Mouse (Mus musculus) urinary bladder, postnatal 36 days (tissue): ENCODE results near the gene Atf6.
A peak's percentile ranks its signal among the peaks of the same experiment; 100 is the strongest.

Source experiments
- DNase-seq, 2 experiments: peaks; one replicate each; pipeline ENCODE4 v3.0.0; 2022; ENCODE audit warnings: low spot score in 2 of 2, mixed read lengths in 1 of 2

Gene Atf6

GRCm38 (mm10) chr1:170704911-170705594, 162.5 kb downstream of the Atf6 start:
- DNase-seq: no peak

DNA sequence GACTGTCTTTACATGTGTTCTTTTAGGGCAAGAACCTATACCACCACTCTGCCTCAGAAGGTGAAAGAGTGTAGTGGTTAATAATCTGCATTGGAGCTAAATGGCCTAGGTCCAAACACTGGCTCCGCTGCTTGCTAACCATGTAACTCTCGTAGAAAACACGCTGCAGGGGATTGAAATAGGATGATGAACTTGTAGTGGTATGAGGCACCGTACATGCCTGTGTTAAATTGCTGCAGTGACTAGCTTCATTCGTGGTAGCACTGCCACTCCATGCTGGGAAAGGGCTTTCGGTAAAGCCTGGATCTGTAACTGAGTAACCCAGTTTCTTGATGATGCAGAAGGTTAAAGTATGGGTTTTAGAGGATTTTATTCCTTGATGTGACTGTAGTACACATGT, 163.5 kb downstream of the Atf6 start:
- no peak for DNase-seq

DNA sequence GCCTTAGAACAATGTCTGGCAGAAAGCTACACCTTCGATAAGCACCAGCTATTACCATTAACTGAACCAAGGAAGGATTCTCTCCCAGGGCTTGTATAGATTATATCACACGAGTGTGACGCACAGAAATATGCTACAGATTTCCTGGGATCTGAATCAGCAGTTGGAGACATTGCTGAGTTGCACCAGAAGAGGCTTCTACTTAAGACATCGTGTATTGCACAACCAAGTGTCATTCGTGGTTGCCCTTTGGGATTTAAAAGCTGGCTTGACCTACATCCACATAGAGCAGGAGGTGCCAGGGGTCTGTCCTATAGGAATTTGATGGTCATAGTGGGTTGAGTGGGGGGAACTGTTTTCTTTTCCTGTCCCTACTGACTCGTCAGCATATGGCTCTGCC, 164.6 kb downstream of the Atf6 start:
- no peak for DNase-seq

GRCm38 (mm10) chr1:170702263-170702662, 165.3 kb downstream of the Atf6 start:
- no peak for DNase-seq

DNA sequence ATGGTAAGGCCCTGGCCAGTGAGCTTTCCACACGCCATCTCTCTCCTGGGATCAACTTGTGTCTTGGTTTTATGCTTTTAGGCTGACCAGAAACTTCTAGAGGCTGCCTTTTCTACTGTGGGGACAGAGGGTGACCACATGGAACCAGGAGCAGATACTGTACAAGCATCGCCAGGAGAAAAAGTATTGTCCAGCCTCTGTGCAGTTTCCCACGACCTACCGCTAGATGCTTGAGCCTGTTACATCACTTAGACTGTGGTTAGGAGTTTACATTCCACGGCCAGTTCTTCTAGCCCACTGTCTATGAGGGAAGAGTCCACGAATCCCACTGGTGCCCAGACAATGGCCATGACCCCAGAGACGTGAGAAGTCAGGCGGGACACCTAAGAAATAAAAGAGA, 166.0 kb downstream of the Atf6 start:
- DNase-seq: no peak

- DNase-seq: no peak
These were observed 166.4 kb downstream of the Atf6 start for GRCm38 (mm10) chr1:170701178-170701577.

DNA sequence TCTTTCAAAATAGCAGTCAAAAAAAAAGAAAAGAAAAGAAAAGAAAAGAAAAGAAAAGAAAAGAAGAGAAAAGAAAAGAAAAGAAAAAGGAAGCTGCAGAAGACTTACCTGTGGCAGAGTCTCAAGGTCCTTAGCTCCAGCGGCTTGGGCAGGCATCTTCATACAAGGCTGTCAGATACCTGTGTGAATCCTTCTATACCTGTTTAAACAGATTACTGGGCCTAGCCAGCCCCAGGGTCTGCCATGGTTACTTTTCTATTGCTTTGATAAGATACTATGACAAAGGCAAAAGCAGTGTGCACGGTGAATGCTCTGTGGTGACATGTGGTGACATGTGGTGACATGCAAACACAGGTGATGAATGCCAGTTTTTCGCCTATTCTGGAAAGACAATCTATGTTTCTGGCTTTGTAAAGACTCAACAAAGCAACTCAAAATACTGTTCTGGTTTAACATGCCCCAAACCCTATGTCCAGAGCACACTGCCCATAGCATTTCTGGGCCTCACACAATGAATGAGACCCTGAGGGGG, 167.0 kb downstream of the Atf6 start:
- no peak for DNase-seq

GRCm38 (mm10) chr1:170699553-170699952, 168.0 kb downstream of the Atf6 start:
- DNase-seq: no peak

DNA sequence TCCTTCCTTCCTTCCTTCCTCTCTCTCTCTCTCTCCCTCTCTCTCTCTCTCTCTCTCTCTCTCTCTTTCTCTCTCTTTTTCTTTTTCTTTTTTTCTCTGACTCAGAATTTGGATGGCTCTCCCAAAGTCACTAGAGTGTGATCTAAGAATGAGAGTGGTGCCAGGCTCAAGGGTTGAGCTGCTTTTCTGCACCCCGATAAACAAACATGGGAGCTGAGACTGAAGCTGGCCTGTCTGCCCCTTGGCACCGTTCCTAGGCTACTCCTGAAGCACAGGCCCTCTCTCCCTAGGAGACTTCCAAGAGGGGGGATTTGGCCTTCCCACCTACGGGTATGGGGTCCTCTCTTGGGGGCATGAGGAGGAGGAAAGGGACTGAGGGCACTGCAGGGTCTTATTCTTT, 168.8 kb downstream of the Atf6 start:
- no peak for DNase-seq

DNA sequence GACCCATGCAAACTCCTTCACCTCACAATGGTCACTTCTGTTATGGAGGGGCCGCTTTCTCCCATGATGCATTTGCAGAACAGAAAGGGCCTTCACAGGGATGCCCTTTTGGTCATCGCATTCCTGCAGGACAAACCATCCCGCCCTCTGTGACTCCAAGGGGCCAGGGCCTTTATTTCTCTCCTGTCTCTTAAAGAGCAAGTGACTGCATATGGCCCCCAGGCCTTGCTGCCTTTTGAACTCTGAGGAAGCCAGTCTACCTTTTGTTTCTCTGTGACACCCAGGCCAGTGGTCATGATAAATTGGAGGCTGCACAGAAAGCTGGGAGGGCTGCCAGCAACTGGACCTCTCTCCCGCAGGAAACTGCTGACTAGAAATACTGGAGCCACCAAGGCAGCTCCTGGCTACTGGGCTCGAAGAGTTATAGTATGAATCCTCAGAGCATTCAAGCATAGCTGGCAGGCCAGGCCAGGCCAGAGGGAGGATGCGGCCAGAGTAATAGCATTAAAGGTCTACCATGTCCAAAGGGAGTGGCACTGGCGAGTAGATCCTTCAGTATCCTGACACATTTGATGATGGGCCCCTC, 169.7 kb downstream of the Atf6 start:
- DNase-seq: no peak

DNA sequence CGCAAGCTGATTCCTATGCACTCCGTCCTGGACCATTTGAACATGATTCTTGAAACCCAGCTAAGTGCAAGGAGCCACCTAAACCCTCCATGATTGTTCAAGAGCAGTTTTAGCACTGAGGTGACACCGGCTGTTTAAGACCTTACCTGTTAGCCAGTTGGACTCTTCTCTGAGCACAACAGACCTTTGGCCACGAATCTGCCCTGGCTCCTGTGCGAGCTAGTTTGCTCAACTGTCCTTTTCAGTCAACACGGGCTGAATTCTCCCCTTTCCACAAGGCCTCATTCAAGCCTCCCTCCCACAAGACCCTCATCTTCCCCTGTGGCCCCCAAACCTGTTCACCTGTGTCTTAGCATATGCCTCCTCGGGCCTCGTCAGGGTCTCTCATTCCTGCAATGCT, 170.6 kb downstream of the Atf6 start:
- no peak for DNase-seq

DNA sequence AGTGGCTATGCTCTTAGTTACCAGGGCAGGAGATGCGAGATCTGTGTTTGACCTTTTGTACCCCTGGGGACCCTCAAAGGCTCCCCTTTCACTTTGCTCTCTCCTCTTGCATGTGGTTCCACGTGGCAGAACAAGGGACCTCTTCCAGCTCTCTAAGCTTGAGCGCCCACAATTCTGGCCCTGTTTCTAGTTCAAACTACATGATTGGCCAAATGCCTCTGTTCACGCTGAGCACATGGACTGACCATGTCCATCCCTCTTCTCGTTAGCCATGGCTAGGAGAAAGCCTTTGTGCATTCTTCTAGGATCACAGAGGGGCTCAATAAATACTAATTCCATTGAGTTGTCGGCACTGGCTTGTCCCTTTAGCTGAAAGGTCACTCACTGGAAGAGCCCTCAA, 172.2 kb downstream of the Atf6 start:
- DNase-seq: no peak

GRCm38 (mm10) chr1:170694821-170695291, 172.7 kb downstream of the Atf6 start:
- DNase-seq: peak; percentile 43 to 76

DNA sequence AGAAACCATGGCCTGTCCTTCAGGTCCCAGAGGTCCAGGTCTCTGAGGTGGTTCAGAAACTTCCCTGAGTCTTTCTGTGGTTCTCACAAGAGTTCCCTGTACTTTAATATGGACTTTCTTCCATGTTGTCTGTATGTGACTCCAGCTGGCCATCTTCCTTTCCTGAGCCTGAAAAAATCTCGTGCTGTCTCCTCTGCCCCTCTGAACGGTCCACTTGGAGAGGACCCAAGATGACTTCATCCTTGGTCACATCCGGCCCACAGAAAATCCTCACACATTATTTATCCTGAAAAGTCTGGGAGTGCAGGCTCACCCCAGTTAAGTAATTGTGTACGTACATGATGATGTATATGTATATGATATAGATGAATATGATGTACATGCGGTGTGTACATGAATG, 176.3 kb downstream of the Atf6 start:
- no peak for DNase-seq

DNA sequence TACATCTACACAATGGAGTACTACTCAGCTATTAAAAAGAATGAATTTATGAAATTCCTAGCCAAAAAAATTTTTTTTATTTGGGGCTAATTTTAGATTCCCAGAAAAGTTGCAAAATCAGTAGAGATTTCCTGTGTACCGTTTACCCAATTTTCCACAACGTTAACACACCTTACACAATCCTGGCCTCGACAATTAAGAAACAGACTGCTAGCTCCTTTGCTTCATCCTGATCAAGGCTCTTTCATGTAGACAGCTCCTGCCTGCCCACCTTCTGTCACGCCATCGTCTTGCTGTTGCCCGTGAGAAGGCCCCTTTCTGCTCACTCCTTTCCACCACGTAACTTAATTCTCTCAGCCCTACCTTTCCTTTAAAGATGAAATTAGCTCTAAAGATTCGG, 177.8 kb downstream of the Atf6 start:
- DNase-seq: no peak

DNA sequence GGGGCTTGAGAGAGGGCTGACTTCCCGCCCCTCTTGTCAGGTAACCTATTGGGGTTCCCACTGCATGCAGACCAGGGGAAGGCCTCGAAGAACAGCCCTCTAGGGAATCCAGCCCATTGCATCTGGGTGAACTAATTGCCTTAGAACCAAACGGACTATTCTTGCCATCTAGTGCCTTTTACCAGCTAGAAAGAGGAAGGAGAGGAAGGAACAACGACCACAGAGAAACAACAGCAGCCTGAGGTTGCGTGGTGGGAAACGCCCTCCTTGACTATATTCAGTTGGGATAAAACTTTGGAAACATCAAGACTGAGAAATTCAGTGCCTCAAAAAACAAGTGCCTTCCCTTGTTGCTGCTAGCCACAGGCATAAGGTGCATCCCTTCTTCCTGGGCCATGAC, 183.7 kb downstream of the Atf6 start:
- DNase-seq: no peak

GRCm38 (mm10) chr1:170679624-170680023, 187.9 kb downstream of the Atf6 start:
- DNase-seq: no peak

DNA sequence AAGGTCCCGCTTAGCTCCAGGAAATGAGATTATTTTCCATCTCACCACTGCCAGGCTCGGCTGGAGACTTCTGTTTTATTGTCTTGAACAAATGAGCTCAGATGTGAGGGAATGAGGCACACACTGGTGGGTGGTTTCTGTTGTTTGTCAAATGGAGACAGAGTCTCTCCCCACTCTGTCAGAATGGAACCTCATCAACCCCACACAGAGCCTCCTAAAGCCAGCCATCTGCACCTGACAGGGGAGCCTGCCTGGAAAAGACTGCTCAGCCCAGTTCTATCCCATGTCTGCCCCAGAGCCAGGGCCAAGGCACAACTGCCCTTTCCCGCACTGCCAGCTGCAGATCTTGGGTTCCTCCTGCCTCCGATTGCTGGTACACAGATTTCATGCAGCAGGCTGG, 188.7 kb downstream of the Atf6 start:
- no peak for DNase-seq

GRCm38 (mm10) chr1:170677681-170678080, 189.9 kb downstream of the Atf6 start:
- DNase-seq: no peak

- no peak for DNase-seq
These were observed 193.3 kb downstream of the Atf6 start for GRCm38 (mm10) chr1:170674184-170674775.

GRCm38 (mm10) chr1:170665200-170665599, 202.4 kb downstream of the Atf6 start:
- DNase-seq: peak in 1 of 2 experiments; percentile 19

- DNase-seq: no peak
These were observed 202.9 kb downstream of the Atf6 start for GRCm38 (mm10) chr1:170664620-170665185.

DNA sequence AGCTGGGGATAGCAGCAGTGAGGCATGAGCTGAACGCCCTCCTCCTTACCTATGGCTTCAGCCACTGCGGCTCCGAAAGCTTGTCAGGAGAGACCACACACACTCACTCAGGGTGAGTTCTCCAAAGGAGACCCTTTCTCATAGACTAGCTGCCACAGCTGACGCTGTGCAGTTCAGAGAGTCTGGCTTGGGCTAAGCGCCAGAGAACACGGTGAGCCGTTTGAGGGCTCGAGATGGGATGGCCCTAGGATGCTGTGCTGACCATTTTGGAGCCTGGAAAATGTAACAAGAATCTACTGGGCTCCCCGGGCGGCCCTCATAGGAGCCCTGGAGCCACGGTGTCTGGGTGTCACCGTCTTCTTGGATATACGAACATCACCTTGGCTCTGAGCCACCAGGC, 208.3 kb downstream of the Atf6 start:
- no peak for DNase-seq
